Mouse (Mus musculus): ENCODE measurements around the gene Tlr3. TPM values are rescaled to one million over a fixed set of nuclear protein-coding genes. Genes with fewer than 3 reads are reported as not detected.
A peak's percentile ranks its signal among the peaks of the same experiment; 100 is the strongest.

Tlr3 gene
- polyA plus RNA-seq, 2 experiments = 0.38 to 0.61 TPM

- DNase-seq (ENCODE audit: low read depth in 3 of 3, low spot score in 3 of 3) (no peak), ATAC-seq (ENCODE audit: insufficient read depth) (no peak)
- H3K27me3 ChIP-seq (ENCODE audit: control insufficient read depth, insufficient read depth, low read length) = no peaks in the 10 kb centered on the region
- 0 out of 4 replicates have a peak, but pooled peaks cover 0 to 4% of the 10 kb centered on the region in 2 experiments for H3K4me1 ChIP-seq (replicated peaks; ENCODE audit: control insufficient read depth in 2 of 2, insufficient read depth in 2 of 2, low read length in 1 of 2)
- H3K9ac ChIP-seq (replicated peaks) = no peak overlapping the region
- no peak overlapping the region for H3K27ac ChIP-seq
- H3K9me3 ChIP-seq (ENCODE audit: control insufficient read depth, low read length) = no peaks in the 10 kb centered on the region
- H3K4me3 ChIP-seq (ENCODE audit: insufficient read depth in 1 of 2, low read depth in 2 of 2, low read length in 2 of 2) = peak overlapping the region; percentile 54 to 64
- 42% methylated on average over 4 of the region's 4 CpGs for WGBS (ENCODE audit: insufficient replicate concordance)
- peak overlapping the region; percentile 62 for H3K4me2 ChIP-seq (ENCODE audit: low read depth)
- H3K36me3 ChIP-seq (replicated peaks; ENCODE audit: control insufficient read depth, insufficient read depth, low read depth) = no peaks in the 10 kb centered on the region
- TF ChIP-seq CTCF (IDR thresholded peaks at IDR 0.05; ENCODE audit: low read depth) = no peak
- no peak for TF ChIP-seq EP300 (IDR thresholded peaks at IDR 0.05; ENCODE audit: low read depth)
These were observed 1.2 kb downstream of the Tlr3 start for GRCm38 (mm10) chr8:45409702-45410101.

GRCm38 (mm10) chr8:45383250-45383649 is 27.6 kb downstream of the Tlr3 start:
- Histone ChIP-seq H3K9ac (replicated peaks) (no peak overlapping the region), H3K9me3 (ENCODE audit: control insufficient read depth, low read length) (no peaks in the 10 kb centered on the region), H3K4me1 (replicated peaks; ENCODE audit: control insufficient read depth in 2 of 2, insufficient read depth in 2 of 2, low read length in 1 of 2) (no peaks in the 10 kb centered on the region), H3K4me2 (ENCODE audit: low read depth) (no peak overlapping the region), H3K36me3 (replicated peaks; ENCODE audit: control insufficient read depth, insufficient read depth, low read depth) (no peaks in the 10 kb centered on the region), H3K4me3 (ENCODE audit: insufficient read depth in 1 of 2, low read depth in 2 of 2, low read length in 2 of 2) (no peak overlapping the region), H3K27ac (no peak overlapping the region), H3K27me3 (ENCODE audit: control insufficient read depth, insufficient read depth, low read length) (peaks cover 4% of the 10 kb centered on the region; the same call in 1 of the 2 replicates)
- DNase-seq (ENCODE audit: low read depth in 3 of 3, low spot score in 3 of 3) (no peak), ATAC-seq (ENCODE audit: insufficient read depth) (no peak)
- 45% methylated on average over 1 of the region's 1 CpGs for WGBS (ENCODE audit: insufficient replicate concordance)
- TF ChIP-seq EP300 (IDR thresholded peaks at IDR 0.05; ENCODE audit: low read depth) (no peak), CTCF (IDR thresholded peaks at IDR 0.05; ENCODE audit: low read depth) (no peak)

- 6% methylated on average over 6 of the region's 6 CpGs for WGBS (ENCODE audit: insufficient replicate concordance)
- TF ChIP-seq EP300 (IDR thresholded peaks at IDR 0.05; ENCODE audit: low read depth) (no peak), CTCF (IDR thresholded peaks at IDR 0.05; ENCODE audit: low read depth) (no peak)
- H3K27me3 ChIP-seq (ENCODE audit: control insufficient read depth, insufficient read depth, low read length) = peaks cover 4% of the 10 kb centered on the region; the same call in 1 of the 2 replicates
- DNase-seq (ENCODE audit: low read depth in 3 of 3, low spot score in 3 of 3) (no peak), ATAC-seq (ENCODE audit: insufficient read depth) (no peak)
- H3K4me1 ChIP-seq (replicated peaks; ENCODE audit: control insufficient read depth in 2 of 2, insufficient read depth in 2 of 2, low read length in 1 of 2) = no peaks in the 10 kb centered on the region
- no peak within 1 kb of the TSS for H3K27ac ChIP-seq
- H3K4me2 ChIP-seq (ENCODE audit: low read depth) = peak within 1 kb of the TSS; percentile 36
- H3K9me3 ChIP-seq (ENCODE audit: control insufficient read depth, low read length) = no peaks in the 10 kb centered on the region
- no peaks in the 10 kb centered on the region for H3K36me3 ChIP-seq (replicated peaks; ENCODE audit: control insufficient read depth, insufficient read depth, low read depth)
- H3K4me3 ChIP-seq (ENCODE audit: insufficient read depth in 1 of 2, low read depth in 2 of 2, low read length in 2 of 2) = no peak within 1 kb of the TSS
- no peak within 1 kb of the TSS for H3K9ac ChIP-seq (replicated peaks)
These were observed 28.9 kb downstream of the Tlr3 start, which contains the start of gene Fam149a for GRCm38 (mm10) chr8:45381963-45382347. Gene Fam149a (minus strand): TSS chr8:45382291.

- H3K4me2 ChIP-seq (ENCODE audit: low read depth) = peak overlapping the region; percentile 36
- H3K36me3 ChIP-seq (replicated peaks; ENCODE audit: control insufficient read depth, insufficient read depth, low read depth) = no peaks in the 10 kb centered on the region
- no peaks in the 10 kb centered on the region for H3K4me1 ChIP-seq (replicated peaks; ENCODE audit: control insufficient read depth in 2 of 2, insufficient read depth in 2 of 2, low read length in 1 of 2)
- no peak for DNase-seq (ENCODE audit: low read depth in 3 of 3, low spot score in 3 of 3)
- no peaks in the 10 kb centered on the region for H3K9me3 ChIP-seq (ENCODE audit: control insufficient read depth, low read length)
- no peak for TF ChIP-seq CTCF (IDR thresholded peaks at IDR 0.05; ENCODE audit: low read depth)
- TF ChIP-seq EP300 (IDR thresholded peaks at IDR 0.05; ENCODE audit: low read depth) = no peak
- H3K4me3 ChIP-seq (ENCODE audit: insufficient read depth in 1 of 2, low read depth in 2 of 2, low read length in 2 of 2) = no peak overlapping the region
- WGBS (ENCODE audit: insufficient replicate concordance) = 3% methylated on average over 38 of the region's 38 CpGs
- H3K9ac ChIP-seq (replicated peaks) = no peak overlapping the region
- no peak for ATAC-seq (ENCODE audit: insufficient read depth)
- H3K27ac ChIP-seq = no peak overlapping the region
- peaks cover 4% of the 10 kb centered on the region; the same call in 1 of the 2 replicates for H3K27me3 ChIP-seq (ENCODE audit: control insufficient read depth, insufficient read depth, low read length)
These were observed 29.6 kb downstream of the Tlr3 start for GRCm38 (mm10) chr8:45381075-45381962.

GRCm38 (mm10) chr8:45380598-45380997 is 30.3 kb downstream of the Tlr3 start:
- no peak overlapping the region for H3K4me2 ChIP-seq (ENCODE audit: low read depth)

More at GRCm38 (mm10) chr8:45380598-45380997, 30.3 kb downstream of the Tlr3 start:
- Histone ChIP-seq H3K9me3 (ENCODE audit: control insufficient read depth, low read length) (no peaks in the 10 kb centered on the region), H3K4me3 (ENCODE audit: insufficient read depth in 1 of 2, low read depth in 2 of 2, low read length in 2 of 2) (no peak overlapping the region), H3K27ac (no peak overlapping the region), H3K27me3 (ENCODE audit: control insufficient read depth, insufficient read depth, low read length) (peaks cover 4% of the 10 kb centered on the region; the same call in 1 of the 2 replicates), H3K36me3 (replicated peaks; ENCODE audit: control insufficient read depth, insufficient read depth, low read depth) (no peaks in the 10 kb centered on the region), H3K9ac (replicated peaks) (no peak overlapping the region), H3K4me1 (replicated peaks; ENCODE audit: control insufficient read depth in 2 of 2, insufficient read depth in 2 of 2, low read length in 1 of 2) (no peaks in the 10 kb centered on the region)
- no peak for TF ChIP-seq CTCF (IDR thresholded peaks at IDR 0.05; ENCODE audit: low read depth)
- no peak for TF ChIP-seq EP300 (IDR thresholded peaks at IDR 0.05; ENCODE audit: low read depth)
- ATAC-seq (ENCODE audit: insufficient read depth) = no peak
- WGBS (ENCODE audit: insufficient replicate concordance) = 8% methylated on average over 4 of the region's 4 CpGs
- DNase-seq (ENCODE audit: low read depth in 3 of 3, low spot score in 3 of 3) = no peak

Measured in liver, embryonic 14.5 days (tissue).